Mouse (Mus musculus) liver, adult (tissue): ENCODE results near the gene Cpsf4.

Source experiments
- GATA4 ChIP-seq: IDR thresholded peaks from 2 replicates; pipeline ENCODE4 v1.6.1; 2014; ENCODE audit warnings: mild to moderate bottlenecking, low read length; ENCODE audit not compliant: insufficient replicate concordance

Gene Cpsf4

GRCm38 (mm10) chr5:145152690-145153089 is 14.3 kb upstream of the Cpsf4 start:
- no peak for TF ChIP-seq GATA4

- TF ChIP-seq GATA4 = no peak
Measured at GRCm38 (mm10) chr5:145161361-145161760, 5.7 kb upstream of the Cpsf4 start.

- no peak for TF ChIP-seq GATA4
Measured at GRCm38 (mm10) chr5:145164710-145165109, 2.3 kb upstream of the Cpsf4 start.

- no peak for TF ChIP-seq GATA4
Measured at GRCm38 (mm10) chr5:145165184-145165583, 1.8 kb upstream of the Cpsf4 start.

GRCm38 (mm10) chr5:145167306-145167661 is 271 bp downstream of the Cpsf4 start:
- TF ChIP-seq GATA4 = no peak

- no peak for TF ChIP-seq GATA4
Measured at GRCm38 (mm10) chr5:145178461-145178980, 11.5 kb downstream of the Cpsf4 start.

GRCm38 (mm10) chr5:145185244-145185643 is 18.2 kb downstream of the Cpsf4 start:
- TF ChIP-seq GATA4 = no peak

- no peak for TF ChIP-seq GATA4
Measured at GRCm38 (mm10) chr5:145189416-145189815, 22.4 kb downstream of the Cpsf4 start.

GRCm38 (mm10) chr5:145190373-145190772 is 23.4 kb downstream of the Cpsf4 start:
- TF ChIP-seq GATA4 = no peak

GRCm38 (mm10) chr5:145190875-145191798 is 24.1 kb downstream of the Cpsf4 start:
- TF ChIP-seq GATA4 = peak; percentile 31; the same call in 1 of the 2 replicates

GRCm38 (mm10) chr5:145191962-145192361 is 24.9 kb downstream of the Cpsf4 start, which contains the start of gene Atp5j2:
Gene Atp5j2 (minus strand): TSS chr5:145192062.
- no peak for TF ChIP-seq GATA4

GRCm38 (mm10) chr5:145200387-145200786 is 33.4 kb downstream of the Cpsf4 start:
- no peak for TF ChIP-seq GATA4

GRCm38 (mm10) chr5:145201321-145201991 is 34.4 kb downstream of the Cpsf4 start, which contains the start of gene Zkscan14:
Gene Zkscan14 (minus strand): TSS chr5:145201868.
- TF ChIP-seq GATA4 = no peak

GRCm38 (mm10) chr5:145202446-145202845 is 35.4 kb downstream of the Cpsf4 start:
- no peak for TF ChIP-seq GATA4

- peak; percentile 63; the same call in 1 of the 2 replicates for TF ChIP-seq GATA4
Measured at GRCm38 (mm10) chr5:145203936-145204691, 37.1 kb downstream of the Cpsf4 start, which contains the start of gene Zkscan5. Gene Zkscan5 (plus strand): TSS chr5:145204562.
